Mouse (Mus musculus) adrenal gland, postnatal 4 days (tissue): Measurements from ENCODE around the gene Dpp6. TPM values are rescaled to one million over a fixed set of nuclear protein-coding genes. Genes with fewer than 3 reads are reported as not detected.

Experiments used
- DNase-seq, 2 experiments: peaks; one replicate each; pipeline ENCODE4 v3.0.0; 2021 to 2022; ENCODE audit warnings: low spot score in 2 of 2, mixed read lengths in 2 of 2
- total RNA-seq, 2 experiments: library from RNA; stranded (reverse); gene quantifications; 2 replicates each; pipeline ENCODE4 v1.2.3; 2021

The Dpp6 gene
- total RNA-seq, 2 experiments from 2014 or later = 8.1 to 9.3 TPM

DNA sequence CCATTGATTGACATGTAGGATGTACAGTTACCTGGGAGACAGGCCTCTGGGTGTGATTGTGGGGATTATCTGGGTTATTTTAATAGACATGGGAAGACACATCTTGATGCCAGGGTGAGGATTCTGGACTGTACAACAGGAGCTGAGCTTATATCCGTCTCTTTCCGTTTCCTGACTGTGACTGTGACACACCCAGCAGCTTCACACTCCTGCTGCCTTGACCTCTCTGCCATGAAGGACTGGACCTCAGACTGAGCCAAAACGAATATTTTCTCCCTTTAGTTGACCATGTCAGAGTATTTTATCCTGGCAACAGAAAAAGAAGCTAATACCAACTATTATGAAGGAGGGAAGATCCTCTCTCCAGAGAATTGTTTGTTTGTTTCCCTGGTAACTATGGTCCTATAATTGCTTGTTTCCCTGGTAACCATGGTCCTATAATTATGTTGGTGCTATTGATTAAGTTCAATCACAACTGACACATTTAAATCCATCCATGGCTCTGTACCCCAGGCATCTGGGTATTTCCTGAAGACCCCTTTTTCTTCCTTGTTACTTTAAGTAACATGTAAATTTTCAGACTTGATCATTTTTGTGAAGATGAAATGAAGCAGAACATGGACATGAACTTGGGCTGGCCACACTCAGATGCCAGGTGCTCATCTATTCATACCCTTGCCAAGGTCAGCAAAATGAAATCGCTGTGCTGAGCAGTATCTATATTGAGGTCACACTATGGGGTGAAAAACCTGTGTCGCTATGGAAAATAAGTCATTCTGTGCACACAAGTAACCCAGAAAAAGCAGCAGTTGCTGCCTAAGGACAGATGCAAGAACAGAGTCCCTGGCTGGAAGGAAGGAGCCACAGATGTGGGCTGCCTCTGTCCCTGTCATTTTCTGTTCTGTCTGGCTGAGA, 531.4 kb downstream of the Dpp6 start:
- DNase-seq = no peak

DNA sequence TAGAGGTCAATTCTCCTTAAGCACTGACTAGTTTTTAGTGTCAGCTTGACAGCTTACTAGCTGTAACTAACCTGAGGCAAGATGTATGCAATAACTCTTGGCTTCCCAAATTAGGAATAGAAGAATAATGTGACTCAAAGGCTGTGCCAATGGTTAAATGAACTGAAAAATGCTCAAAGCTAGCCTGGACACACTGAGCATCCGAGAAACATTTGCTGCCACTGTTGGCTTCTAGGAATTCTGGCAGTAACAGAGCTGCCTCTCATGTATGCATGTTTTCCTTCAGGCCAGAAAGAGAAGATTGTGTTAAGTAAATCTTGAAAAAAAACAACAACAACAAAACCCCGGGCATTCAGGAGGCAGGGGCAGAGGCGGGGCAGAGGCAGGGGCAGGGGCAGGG, 540.6 kb downstream of the Dpp6 start:
- DNase-seq = no peak

DNA sequence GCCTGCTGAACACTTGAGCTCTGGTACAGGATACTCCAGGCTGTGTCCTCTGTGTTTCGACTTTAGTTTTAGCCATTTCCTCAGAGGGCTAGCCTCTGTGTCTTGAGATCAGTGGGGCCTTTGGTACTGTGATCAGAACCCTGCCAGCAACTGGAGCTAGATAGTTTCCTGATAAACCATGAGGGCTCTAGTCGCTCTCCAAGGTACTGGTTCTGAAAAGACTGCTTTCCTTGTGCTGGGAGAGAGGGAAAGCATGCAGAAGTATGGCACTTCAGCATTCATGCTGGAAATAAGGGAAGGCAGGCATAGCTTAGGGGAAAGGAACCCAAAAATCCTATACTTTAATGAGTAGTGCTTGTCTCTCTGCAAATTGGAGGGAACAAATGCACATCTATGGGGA, 548.9 kb downstream of the Dpp6 start:
- DNase-seq = no peak

DNA sequence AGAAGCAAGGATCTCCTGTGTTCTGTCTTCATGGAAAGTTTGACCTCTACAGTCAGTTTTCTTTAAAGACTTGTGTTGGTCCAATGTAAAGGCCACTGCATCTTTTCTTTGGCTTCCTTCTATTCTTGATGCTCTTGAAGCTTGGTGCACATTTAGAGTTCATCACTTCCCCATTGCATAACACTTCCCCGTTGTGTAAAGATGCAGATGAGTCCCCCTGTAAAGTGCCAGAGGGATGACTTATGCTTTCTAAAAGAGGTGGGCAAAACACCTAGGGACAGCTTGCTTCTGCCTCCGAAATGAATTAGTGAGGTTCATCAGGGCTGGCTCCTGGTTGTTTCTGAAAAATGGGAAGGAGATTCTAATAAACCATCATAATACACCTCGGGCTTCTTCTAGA, 553.8 kb downstream of the Dpp6 start:
- no peak for DNase-seq

DNA sequence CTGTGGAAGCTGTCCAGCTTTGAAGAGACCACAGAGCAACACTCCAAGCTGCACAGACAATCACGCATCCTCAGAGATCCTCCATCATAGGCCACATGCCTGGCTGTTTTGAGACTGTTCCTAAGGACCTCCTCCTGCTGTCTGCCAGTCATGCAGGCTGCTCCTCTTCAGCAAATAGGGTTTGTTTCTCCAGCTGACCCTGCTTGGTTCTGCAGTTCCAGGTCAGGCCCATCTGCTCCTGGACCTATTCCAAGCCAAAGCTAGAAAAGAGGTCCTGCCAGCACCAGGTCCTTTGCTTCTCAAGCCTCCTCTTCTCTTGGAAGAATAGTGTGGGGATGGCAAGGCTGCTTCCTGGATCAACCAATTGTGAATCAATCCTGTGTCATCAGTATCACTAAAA, 556.9 kb downstream of the Dpp6 start:
- no peak for DNase-seq

DNA sequence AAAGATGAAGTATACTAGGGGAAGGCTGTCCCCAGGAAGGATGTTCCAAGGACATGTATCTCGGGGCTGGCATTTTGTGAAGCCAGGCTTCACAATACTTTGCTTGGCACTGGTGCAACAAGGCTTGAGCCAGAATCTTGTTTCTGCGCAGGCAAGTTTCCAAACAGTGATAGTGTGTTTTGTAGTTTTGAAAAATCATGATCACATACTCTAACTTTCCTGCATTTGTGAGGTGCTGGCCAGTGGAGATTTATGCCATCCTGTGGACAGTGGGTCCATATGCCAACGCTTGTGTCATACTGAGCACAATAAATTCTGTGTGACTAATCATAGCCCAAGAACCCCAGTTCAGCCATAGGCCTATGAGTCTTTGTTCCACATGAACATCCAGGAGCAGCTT, 558.8 kb downstream of the Dpp6 start:
- DNase-seq = no peak

DNA sequence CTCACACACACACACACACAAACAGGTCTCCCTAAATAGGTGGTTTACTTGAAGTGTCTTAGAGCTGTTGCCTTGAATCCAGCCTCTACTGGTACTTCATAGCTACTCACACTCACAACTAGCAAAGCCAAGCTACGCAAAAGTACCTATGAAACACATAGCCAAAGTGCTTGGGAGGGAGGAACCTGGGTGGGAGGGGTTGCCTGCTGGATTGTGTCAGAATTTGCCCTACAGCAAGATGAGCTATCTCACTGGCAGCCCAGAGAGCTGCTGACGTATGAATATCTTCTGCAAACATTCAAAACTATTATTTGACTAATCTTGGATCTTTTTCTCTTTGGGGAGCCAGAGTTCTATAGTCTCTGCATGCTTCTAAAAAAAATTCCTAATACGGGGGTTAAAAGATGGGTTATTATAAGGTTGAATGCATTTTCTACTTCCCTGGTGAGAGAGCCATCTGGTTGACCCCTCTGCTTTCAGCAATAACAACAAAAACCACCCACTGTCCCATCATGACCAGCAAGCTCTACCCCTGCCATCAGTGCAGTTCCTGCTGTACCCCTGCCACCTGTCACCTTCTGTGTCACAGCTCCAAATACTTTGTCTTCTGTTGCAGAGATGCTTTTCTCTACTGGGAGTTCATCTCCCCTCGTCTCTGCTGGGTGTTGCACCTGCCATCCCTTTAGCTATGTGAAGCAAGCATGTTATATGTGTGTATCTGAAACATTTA, 563.8 kb downstream of the Dpp6 start:
- DNase-seq = no peak

DNA sequence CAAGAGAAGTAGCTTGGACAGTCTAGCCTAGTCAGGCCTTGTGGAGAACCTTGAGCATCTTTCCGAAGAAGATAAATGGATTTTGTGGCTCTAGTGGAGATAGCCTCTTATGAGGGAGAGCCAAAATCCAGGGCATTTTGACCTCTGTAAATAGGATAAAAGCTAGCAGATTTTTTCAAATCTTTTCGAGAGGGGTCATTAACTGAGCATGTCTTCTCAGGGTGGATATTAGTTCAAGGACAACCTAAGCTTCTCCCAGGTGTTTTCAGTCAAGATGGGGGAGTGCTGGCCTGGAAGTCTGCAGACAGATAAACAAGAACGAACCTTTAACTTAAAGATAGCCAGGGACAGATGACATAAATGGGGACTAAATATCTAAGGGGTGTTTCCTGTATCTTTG, 581.4 kb downstream of the Dpp6 start:
- DNase-seq = no peak

DNA sequence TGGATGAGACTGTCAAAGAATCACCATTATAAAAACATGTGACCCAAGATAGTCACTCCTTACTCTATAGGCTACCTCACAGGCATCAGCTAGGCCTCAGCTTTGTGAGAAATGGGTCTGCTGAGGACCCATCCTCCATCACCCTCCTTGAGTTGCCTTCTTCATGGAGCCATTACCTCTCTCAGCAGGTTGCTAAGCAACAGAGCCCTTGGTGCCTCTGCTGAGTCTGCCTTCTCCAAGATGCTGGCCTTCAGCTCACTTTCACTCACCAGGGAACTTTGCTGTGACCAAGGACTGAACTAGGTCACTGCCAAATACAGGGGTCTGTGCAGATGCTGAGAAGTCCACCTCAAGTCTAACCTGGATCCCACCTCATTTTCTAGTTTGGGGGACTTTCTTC, 582.1 kb downstream of the Dpp6 start:
- DNase-seq = no peak

DNA sequence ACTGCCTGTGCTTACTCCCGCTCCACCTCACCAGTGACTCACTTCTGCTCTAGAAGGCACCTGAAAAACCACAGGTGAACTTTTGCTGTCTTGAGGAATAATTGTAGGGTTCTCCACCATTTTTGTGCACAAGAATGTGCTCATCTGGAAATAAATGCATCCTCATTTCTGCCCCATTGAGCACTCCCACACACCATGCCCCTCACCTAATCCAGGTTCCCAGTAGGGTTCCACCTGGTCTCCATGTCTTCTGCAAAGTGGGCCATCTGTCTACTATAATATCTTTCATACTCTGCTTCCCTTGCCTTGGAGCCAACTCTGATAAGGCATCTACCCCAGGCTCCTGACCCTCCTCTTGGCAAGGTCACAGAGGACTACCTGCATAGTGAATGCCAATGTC, 585.6 kb downstream of the Dpp6 start:
- no peak for DNase-seq

DNA sequence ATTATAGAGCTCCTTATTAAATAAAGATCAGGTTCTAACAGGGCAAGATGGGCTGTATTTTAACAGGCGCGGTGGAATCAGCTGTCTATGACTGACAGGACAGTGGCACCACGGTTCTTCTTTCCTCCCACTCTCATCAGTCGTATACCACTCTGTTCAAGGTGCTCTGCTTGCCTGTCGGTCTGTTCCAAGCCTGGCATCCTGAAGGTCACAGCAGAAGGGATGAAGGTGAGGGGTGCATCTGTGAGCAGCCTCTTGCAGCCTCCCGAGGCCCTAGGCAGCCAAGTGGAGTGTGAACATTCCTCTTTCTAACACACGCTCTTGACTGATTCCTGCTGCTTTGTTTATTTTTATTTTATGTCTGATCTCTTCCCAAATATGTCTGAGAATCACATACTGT, 591.9 kb downstream of the Dpp6 start:
- no peak for DNase-seq

DNA sequence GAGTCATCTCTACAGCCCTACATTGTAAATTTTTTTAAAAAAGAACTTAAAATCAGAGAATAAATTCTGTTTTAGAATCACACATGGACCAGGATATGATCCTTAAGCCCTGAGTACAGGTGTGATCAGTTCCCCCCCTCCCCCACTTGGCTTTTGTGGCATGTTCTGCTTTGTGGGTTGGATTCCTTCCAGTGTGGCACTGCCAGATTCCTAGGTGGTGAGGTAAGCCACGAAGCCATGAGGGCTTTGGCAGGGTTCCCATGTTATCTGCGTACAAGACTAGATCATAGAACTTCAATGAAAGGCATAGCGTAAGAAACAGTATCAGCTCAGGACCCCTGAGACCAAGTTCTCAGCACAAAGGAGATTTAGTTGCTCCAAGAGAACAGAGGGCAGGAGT, 596.0 kb downstream of the Dpp6 start:
- peak; percentile 4 to 22 for DNase-seq

DNA sequence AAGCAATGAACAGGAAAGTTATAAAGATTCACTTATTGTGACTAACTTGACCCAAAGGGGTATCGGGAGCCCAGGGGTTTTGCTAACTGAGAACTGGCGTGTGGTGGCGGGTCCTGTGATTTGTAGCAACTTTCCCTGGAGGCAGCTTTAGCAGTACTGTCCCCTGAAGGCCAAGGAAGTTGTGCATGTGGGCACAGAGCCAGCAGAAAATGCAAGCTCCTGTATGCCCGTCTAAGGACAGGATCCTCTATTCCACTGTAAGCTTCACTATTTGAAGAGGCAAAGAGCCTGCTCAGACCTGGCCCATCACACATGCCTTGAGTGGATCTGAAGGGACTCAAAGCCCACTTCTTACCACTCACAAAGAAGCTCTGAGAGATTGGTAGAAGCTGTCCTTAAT, 598.5 kb downstream of the Dpp6 start:
- no peak for DNase-seq

DNA sequence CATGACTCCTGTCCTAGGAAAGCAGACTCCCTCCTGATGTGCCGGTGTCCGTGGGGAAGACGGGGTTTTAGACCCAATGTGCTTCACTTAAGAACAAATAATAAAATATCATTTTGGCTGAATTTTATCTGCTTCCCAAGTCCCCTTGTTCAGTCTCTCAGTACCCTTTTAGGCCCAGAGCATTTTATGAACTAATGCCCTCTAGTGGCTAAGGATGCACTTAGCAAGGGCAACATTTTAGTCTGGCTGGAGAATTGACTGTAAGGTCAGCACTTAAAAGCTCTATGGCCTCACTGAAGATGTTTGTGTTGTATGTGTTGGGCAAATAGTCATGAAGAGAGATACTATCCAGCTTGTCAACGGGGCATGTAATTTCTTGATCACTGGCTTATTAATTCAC, 599.6 kb downstream of the Dpp6 start:
- no peak for DNase-seq

DNA sequence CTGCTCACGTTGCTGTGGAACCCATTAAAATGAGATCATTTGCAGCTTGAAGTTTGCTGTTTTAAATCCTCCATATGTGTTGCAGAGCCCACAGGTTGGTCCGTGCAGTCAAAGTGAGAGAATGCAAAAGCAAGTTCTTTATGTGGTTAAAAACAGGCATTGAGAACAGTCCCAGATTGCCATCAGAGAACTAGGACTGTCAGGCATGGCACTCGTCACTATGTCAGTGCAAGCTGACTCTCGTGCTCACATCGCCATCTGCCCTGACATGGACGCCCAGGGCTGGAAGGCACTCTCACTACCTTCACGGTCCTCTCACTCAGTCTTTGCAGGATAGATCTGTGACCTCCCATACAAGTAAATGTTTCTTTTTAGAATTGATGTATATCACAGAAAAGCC, 600.4 kb downstream of the Dpp6 start:
- DNase-seq = no peak

DNA sequence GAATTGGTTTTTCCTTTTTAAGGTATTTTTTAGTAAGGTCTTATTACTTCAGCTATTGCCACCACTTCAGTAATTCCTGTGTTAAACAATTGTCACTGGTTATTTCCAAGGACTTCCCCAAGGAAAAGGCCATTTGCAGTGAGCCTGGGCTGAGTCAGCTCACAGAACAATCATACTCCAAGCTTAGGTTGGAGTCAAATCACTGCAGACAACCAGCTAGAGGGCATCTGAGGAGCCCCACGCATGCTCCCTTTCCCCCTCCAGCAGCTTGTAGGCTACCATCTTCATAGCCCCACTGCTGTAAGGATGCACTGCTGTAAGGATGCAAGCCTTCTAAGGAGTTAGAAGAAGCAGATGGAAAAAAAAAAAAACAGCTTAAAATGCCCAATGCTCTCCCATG, 601.9 kb downstream of the Dpp6 start:
- no peak for DNase-seq

DNA sequence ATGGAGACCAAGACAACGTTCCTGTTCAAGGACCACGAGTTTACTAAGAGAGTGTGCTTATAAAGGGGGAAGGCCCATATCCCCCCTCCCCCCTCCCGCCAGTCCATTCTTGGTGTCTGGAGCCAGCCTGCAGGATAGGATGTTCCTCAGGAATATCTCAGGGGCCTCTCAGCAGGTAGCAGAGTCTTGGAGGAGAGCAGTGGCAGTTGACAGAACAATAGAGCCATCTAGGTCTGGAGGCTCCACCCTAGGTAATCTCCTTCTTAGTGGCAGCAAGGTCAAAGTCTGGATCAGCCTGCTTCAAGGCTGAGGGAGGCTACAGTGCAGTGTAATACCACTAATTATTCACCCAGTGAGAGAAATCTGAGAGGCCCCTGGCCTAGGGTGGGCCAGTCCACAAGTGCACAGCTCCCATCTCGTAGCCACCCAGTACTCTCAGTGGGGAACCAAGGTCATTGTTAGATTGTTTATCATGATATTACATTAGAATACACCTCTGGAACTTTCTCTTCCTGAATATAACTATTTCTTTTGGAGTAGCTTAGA, 604.2 kb downstream of the Dpp6 start:
- no peak for DNase-seq

DNA sequence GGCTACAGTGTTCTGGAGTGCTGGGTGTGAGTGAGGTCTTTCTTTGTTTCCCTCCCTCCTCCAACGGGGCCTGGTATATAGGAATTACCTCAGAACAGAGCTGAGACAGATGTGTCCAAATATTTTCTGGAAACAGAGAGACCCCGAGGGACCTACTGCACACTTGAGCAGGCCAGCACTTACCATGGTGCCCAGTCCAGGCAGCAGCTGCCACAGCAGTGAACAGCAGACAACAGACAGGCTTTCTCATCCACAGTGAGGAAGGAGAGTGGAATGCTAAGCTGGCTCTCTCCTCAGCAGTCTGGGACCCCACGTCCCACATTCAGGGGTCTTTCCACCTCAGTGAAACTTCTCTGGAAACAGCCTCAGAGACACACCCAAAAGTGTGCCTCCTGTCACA, 606.8 kb downstream of the Dpp6 start:
- DNase-seq = no peak

DNA sequence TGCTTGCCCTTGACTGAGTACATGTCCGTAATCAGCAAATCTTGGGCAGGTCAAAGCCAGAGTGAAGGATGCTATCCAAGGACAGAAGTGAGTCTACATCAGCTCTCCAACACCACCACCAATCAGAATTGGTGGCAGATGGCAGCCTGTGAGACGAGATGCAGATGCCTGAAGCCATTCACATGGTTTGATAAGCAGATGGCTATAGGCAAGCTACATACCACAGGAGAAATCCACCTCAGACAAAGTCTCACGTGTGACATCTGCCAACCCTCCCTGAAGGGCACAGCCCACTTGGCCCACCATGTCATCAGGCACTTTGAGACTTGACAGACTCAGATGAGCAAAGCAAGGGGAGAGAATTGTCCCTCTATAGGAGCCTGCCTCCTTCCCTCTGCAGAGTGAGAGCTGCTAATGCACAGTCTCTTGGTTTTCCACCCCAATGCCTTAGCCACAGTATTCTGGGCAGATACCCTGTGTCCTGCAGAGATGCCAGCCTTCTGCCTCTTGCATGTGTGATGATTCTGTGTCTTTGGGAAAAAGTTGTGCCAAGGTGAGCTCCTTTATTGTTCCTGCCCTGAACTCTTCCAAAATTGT, 607.6 kb downstream of the Dpp6 start:
- no peak for DNase-seq

DNA sequence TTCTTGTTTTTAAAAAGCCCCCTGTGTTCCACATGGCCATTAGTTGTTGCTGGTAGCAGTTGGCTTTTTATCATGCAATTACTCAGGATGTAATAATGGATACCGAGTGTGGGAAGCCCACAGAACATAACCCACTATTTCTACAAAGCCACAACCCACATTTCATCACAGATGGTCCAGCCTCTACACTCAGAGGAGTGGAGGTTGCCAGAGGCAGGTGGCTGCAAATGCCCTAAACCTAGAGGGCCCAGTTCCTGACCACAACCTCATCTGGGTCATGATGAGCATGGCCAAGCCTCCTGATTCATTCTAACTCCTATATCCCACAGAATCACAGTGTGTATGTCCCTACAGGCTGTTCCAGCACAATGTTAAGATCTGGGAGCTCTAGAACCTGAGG, 609.2 kb downstream of the Dpp6 start:
- no peak for DNase-seq

DNA sequence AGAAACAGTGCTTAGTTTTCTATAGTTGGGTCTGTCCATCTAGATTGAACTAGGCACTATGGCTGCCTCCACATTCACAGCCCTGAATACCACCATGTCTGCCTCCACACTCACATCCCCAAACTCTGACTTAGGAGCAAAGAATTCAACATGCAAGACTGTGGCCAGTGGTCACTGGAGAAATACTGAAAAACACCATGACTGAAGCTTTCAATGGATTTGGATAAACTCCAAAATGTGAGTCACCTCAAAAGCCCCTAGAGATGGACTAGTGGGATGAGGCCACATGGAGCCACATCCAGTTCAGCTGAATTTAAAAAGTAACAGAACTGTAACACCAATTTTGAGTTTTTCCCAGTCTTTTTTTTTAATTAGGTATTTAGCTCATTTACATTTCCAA, 616.6 kb downstream of the Dpp6 start:
- no peak for DNase-seq
